Mouse (Mus musculus): ENCODE measurements around the gene Ddr2. TPM values are rescaled to one million over a fixed set of nuclear protein-coding genes. Genes with fewer than 3 reads are reported as not detected.

Gene Ddr2
- total and polyA plus RNA-seq, 2 experiments from 2014 or later, result 7.2 to 11.2 TPM

DNA sequence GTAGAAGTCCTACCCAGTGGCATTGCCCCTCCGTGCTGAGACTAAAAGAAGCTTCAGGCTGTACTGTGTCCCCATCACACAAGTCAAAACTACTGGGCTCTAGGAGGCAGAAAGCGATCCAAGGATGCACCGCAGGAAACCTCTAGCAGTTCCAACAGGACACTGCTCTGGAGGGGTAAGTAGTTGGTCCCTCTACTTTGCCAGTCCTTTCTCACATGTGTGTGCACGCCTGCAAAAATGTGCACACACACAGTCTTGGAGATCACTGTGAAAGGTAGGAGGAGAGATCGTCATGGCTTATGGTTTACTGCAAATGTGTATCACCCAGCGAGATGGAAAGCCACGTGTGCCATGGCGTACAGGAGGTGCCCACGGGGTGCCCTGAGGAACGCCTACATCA lies 157.9 kb downstream of the Ddr2 start:
- no peak for ATAC-seq (ENCODE audit: insufficient read depth, low read depth)
- no peaks in the 10 kb centered on the region for H3K9me3 ChIP-seq (replicated peaks; ENCODE audit: control insufficient read depth, low read length)
- no peak overlapping the region for H3K4me3 ChIP-seq (ENCODE audit: low read depth, low read length)
- no peak overlapping the region for H3K9ac ChIP-seq (replicated peaks; ENCODE audit: low read depth, low read length)
- no peak for TF ChIP-seq EP300 (IDR thresholded peaks at IDR 0.05; ENCODE audit: low read depth)
- TF ChIP-seq CTCF (IDR thresholded peaks at IDR 0.05; ENCODE audit: low read depth), result no peak
- WGBS, result 92% methylated on average over 10 of the region's 10 CpGs
- H3K36me3 ChIP-seq (replicated peaks; ENCODE audit: control insufficient read depth, insufficient read depth, low read length), result peaks cover 59% of the 10 kb centered on the region
- H3K27me3 ChIP-seq (ENCODE audit: control insufficient read depth, insufficient read depth, low read length), result no peaks in the 10 kb centered on the region
- DNase-seq (ENCODE audit: low spot score), result no peak
- peaks cover 3% of the 10 kb centered on the region; the same call in 1 of the 2 replicates for H3K4me1 ChIP-seq (ENCODE audit: control insufficient read depth, insufficient read depth)
- no peak overlapping the region for H3K4me2 ChIP-seq (ENCODE audit: low read depth, low read length)
- H3K27ac ChIP-seq (ENCODE audit: low read depth), result no peak overlapping the region

DNA sequence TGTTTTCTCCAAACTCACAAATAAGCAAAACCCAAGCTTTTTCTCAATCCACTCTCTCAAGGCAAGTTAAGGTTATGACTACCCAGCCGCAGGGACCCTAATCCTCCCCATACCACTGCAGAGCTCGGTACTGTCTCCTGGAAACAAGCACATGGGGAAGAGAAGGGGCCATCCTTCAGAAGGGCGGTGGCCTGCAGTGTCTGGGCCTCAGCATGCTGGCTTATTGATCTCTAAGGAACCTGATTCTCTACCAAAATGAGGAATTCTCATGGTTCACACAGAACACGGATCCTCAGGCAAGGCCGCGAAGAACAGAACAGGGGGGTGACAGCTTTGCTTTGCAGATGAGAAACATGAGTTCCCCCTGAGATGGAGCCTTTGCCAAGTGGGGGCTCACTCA lies 159.0 kb downstream of the Ddr2 start:
- Histone ChIP-seq H3K36me3 (replicated peaks; ENCODE audit: control insufficient read depth, insufficient read depth, low read length) (peaks cover 51% of the 10 kb centered on the region), H3K9me3 (replicated peaks; ENCODE audit: control insufficient read depth, low read length) (no peaks in the 10 kb centered on the region), H3K4me2 (ENCODE audit: low read depth, low read length) (no peak overlapping the region), H3K4me3 (ENCODE audit: low read depth, low read length) (no peak overlapping the region), H3K4me1 (ENCODE audit: control insufficient read depth, insufficient read depth) (peaks cover 3% of the 10 kb centered on the region; the same call in 1 of the 2 replicates), H3K9ac (replicated peaks; ENCODE audit: low read depth, low read length) (no peak overlapping the region), H3K27me3 (ENCODE audit: control insufficient read depth, insufficient read depth, low read length) (no peaks in the 10 kb centered on the region), H3K27ac (ENCODE audit: low read depth) (no peak overlapping the region)
- ATAC-seq (ENCODE audit: insufficient read depth, low read depth) (no peak), DNase-seq (ENCODE audit: low spot score) (no peak)
- TF ChIP-seq EP300 (IDR thresholded peaks at IDR 0.05; ENCODE audit: low read depth), result no peak
- TF ChIP-seq CTCF (IDR thresholded peaks at IDR 0.05; ENCODE audit: low read depth), result no peak
- 92% methylated on average over 6 of the region's 6 CpGs for WGBS

DNA sequence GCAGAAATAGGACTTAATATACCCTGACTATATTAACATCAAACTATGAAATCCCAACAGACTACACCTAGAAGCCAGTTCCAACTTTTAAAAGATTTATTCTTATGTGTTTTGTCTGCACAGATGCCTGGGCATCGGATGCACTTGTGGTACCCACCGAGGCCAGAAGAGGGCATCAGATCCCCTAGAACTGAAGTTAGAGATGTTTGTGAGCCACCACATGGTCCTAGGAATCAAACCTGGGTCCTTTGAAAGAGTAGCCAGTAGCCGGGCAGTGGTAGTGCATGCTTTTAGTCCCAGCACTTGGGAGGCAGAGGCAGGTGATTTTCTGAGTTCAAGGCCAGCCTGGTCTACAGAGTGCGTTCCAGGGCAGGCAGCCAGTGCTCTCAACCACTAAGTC lies 159.9 kb downstream of the Ddr2 start:
- Histone ChIP-seq H3K27me3 (ENCODE audit: control insufficient read depth, insufficient read depth, low read length) (no peaks in the 10 kb centered on the region), H3K9ac (replicated peaks; ENCODE audit: low read depth, low read length) (no peak overlapping the region), H3K27ac (ENCODE audit: low read depth) (no peak overlapping the region), H3K9me3 (replicated peaks; ENCODE audit: control insufficient read depth, low read length) (no peaks in the 10 kb centered on the region), H3K36me3 (replicated peaks; ENCODE audit: control insufficient read depth, insufficient read depth, low read length) (peaks cover 42% of the 10 kb centered on the region), H3K4me2 (ENCODE audit: low read depth, low read length) (no peak overlapping the region), H3K4me1 (ENCODE audit: control insufficient read depth, insufficient read depth) (peaks cover 3% of the 10 kb centered on the region; the same call in 1 of the 2 replicates), H3K4me3 (ENCODE audit: low read depth, low read length) (no peak overlapping the region)
- 93% methylated on average over 4 of the region's 4 CpGs for WGBS
- DNase-seq (ENCODE audit: low spot score), result no peak
- TF ChIP-seq EP300 (IDR thresholded peaks at IDR 0.05; ENCODE audit: low read depth) (no peak), CTCF (IDR thresholded peaks at IDR 0.05; ENCODE audit: low read depth) (no peak)
- ATAC-seq (ENCODE audit: insufficient read depth, low read depth), result no peak

DNA sequence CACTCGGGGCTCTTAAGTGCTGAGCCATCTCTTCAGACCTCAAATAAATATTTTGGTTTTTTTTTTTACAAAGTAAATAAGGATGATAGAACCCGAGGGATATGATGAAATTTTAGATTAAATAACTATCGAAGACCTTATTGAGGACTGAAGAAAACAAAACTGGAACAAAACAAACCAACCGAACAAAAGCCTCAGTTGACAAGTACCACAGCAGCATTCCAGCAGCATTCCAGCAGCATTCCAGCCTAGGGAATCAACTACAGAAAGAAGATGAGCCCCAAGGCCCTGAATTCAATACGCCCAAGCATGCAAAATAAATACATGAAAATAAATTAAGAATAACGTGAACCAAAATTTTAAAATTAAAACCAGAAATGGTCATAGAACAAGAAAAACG lies 160.6 kb downstream of the Ddr2 start:
- peaks cover 37% of the 10 kb centered on the region for H3K36me3 ChIP-seq (replicated peaks; ENCODE audit: control insufficient read depth, insufficient read depth, low read length)
- peaks cover 3% of the 10 kb centered on the region; the same call in 1 of the 2 replicates for H3K4me1 ChIP-seq (ENCODE audit: control insufficient read depth, insufficient read depth)
- H3K27me3 ChIP-seq (ENCODE audit: control insufficient read depth, insufficient read depth, low read length), result no peaks in the 10 kb centered on the region
- H3K9me3 ChIP-seq (replicated peaks; ENCODE audit: control insufficient read depth, low read length), result 0 out of 2 replicates have a peak, but pooled peaks cover under 1% of the 10 kb centered on the region
- DNase-seq (ENCODE audit: low spot score) (no peak), ATAC-seq (ENCODE audit: insufficient read depth, low read depth) (no peak)
- TF ChIP-seq CTCF (IDR thresholded peaks at IDR 0.05; ENCODE audit: low read depth) (no peak), EP300 (IDR thresholded peaks at IDR 0.05; ENCODE audit: low read depth) (no peak)
- H3K9ac ChIP-seq (replicated peaks; ENCODE audit: low read depth, low read length), result no peak overlapping the region
- H3K27ac ChIP-seq (ENCODE audit: low read depth), result no peak overlapping the region
- WGBS, result 33% methylated on average over 7 of the region's 7 CpGs
- H3K4me3 ChIP-seq (ENCODE audit: low read depth, low read length), result no peak overlapping the region; the same call in 1 of the 2 replicates
- H3K4me2 ChIP-seq (ENCODE audit: low read depth, low read length), result no peak overlapping the region

DNA sequence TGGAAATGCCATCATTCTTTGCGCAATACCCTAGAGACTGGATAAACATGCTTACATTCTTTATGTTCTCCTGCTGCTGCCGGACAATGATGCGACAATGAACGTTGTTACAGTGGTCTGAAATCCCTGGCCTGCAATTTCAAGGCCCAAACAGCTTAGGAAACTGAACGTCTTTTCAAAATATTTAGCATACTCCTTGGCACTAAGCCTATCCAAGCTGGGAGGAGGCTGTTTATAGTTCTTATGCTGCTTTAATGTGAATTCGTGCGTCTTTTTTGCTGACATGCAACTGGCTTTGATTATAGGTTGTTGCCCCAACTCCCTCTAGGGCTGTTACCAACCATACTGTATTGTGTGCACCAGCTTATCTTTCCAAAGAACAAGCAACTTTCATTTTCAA lies 161.7 kb downstream of the Ddr2 start:
- Histone ChIP-seq H3K9ac (replicated peaks; ENCODE audit: low read depth, low read length) (no peak overlapping the region), H3K4me3 (ENCODE audit: low read depth, low read length) (no peak overlapping the region), H3K27ac (ENCODE audit: low read depth) (no peak overlapping the region), H3K9me3 (replicated peaks; ENCODE audit: control insufficient read depth, low read length) (0 out of 2 replicates have a peak, but pooled peaks cover 4% of the 10 kb centered on the region), H3K36me3 (replicated peaks; ENCODE audit: control insufficient read depth, insufficient read depth, low read length) (peaks cover 29% of the 10 kb centered on the region), H3K4me1 (ENCODE audit: control insufficient read depth, insufficient read depth) (peaks cover 3% of the 10 kb centered on the region; the same call in 1 of the 2 replicates), H3K4me2 (ENCODE audit: low read depth, low read length) (no peak overlapping the region), H3K27me3 (ENCODE audit: control insufficient read depth, insufficient read depth, low read length) (no peaks in the 10 kb centered on the region)
- no peak for TF ChIP-seq CTCF (IDR thresholded peaks at IDR 0.05; ENCODE audit: low read depth)
- TF ChIP-seq EP300 (IDR thresholded peaks at IDR 0.05; ENCODE audit: low read depth), result no peak
- DNase-seq (ENCODE audit: low spot score), result no peak
- ATAC-seq (ENCODE audit: insufficient read depth, low read depth), result no peak
- 68% methylated on average over 7 of the region's 7 CpGs for WGBS

DNA sequence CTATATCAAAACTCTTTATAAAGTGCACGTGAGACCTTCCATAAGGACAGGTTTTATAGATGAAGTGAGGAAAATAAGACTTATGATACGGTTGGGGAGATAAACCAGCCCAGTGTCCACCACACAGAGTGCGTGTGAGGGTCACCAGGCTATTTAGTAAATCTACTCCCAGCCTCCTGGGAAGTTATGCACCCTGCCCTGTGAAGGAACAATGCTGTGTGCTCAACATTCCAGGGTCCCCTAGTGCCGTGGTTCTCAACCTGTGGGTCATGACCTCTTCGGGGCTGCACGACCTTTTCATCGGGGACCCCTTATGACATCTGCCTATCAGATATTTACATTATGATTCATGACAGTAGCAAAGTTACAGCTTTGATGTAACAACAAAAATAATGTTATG lies 162.3 kb downstream of the Ddr2 start:
- Histone ChIP-seq H3K4me1 (ENCODE audit: control insufficient read depth, insufficient read depth) (peaks cover 3% of the 10 kb centered on the region; the same call in 1 of the 2 replicates), H3K9me3 (replicated peaks; ENCODE audit: control insufficient read depth, low read length) (0 out of 2 replicates have a peak, but pooled peaks cover 4% of the 10 kb centered on the region), H3K4me2 (ENCODE audit: low read depth, low read length) (no peak overlapping the region), H3K4me3 (ENCODE audit: low read depth, low read length) (no peak overlapping the region), H3K27me3 (ENCODE audit: control insufficient read depth, insufficient read depth, low read length) (no peaks in the 10 kb centered on the region), H3K9ac (replicated peaks; ENCODE audit: low read depth, low read length) (no peak overlapping the region), H3K27ac (ENCODE audit: low read depth) (no peak overlapping the region), H3K36me3 (replicated peaks; ENCODE audit: control insufficient read depth, insufficient read depth, low read length) (peaks cover 23% of the 10 kb centered on the region)
- DNase-seq (ENCODE audit: low spot score) (no peak), ATAC-seq (ENCODE audit: insufficient read depth, low read depth) (no peak)
- WGBS, result 63% methylated on average over 7 of the region's 7 CpGs
- TF ChIP-seq CTCF (IDR thresholded peaks at IDR 0.05; ENCODE audit: low read depth), result no peak
- TF ChIP-seq EP300 (IDR thresholded peaks at IDR 0.05; ENCODE audit: low read depth), result no peak

Measured in heart, postnatal 0 days (tissue).